Mouse (Mus musculus) embryo, embryonic 11 days (tissue): ENCODE data around the gene Cutc.

Experiments
- DNase-seq: peaks from one replicate; pipeline ENCODE4 v3.0.0-alpha.2; 2015

Cutc gene

DNA sequence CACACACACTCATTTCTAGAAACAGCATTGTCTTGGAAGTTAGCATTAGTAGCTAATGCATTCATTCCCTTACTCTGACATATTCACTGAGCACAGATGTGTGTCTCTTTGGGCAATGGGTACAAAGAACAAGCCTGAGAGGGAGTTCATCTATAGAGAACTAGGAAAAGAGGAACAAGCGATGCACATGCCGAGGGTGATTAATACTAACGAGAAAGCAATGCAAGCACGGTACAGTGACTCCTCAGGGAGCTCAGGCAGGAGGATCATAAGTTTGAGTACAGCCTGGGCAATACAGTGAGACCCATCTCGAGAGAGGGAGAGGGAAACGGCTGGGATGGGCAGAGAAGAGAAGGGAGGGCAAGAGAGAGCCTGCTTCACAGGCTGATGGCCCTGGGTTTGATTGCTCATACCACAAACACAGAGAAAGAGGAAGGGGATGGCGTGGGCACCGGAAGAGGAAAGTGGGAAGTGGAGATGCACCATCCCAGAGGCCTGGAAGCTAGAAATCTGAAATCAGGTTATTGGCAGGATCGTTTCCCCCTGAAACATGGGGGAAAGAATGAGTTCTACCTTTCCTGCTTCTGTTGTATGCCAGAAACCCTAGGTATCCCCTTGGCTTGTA is 48.7 kb downstream of the Cutc start:
- DNase-seq: no peak

- DNase-seq: no peak
Observed at GRCm38 (mm10) chr19:43803866-43804265, 51.1 kb downstream of the Cutc start.

DNA sequence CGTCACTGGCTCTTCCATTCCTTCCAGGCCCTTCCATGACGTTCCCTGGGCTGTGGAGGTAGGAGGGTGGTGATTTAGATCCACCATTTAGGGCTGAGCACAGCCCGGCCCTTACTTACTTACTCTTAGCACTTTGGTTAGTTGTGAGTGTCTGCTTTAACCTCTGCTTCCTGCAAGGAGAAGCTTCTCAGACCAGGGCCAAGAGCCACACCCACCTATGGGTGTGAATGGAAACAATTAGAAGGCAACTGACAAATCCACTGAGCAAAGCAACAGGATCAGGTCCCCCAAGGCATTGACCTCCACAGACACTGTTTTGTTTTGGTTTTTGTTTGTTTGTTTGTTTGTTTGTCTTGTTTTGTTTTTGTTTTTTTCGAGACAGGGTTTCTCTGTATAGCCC is 56.5 kb downstream of the Cutc start:
- no peak for DNase-seq

GRCm38 (mm10) chr19:43811419-43811818 is 58.6 kb downstream of the Cutc start:
- DNase-seq: no peak

- no peak for DNase-seq
Observed at GRCm38 (mm10) chr19:43813315-43813714, 60.5 kb downstream of the Cutc start.

DNA sequence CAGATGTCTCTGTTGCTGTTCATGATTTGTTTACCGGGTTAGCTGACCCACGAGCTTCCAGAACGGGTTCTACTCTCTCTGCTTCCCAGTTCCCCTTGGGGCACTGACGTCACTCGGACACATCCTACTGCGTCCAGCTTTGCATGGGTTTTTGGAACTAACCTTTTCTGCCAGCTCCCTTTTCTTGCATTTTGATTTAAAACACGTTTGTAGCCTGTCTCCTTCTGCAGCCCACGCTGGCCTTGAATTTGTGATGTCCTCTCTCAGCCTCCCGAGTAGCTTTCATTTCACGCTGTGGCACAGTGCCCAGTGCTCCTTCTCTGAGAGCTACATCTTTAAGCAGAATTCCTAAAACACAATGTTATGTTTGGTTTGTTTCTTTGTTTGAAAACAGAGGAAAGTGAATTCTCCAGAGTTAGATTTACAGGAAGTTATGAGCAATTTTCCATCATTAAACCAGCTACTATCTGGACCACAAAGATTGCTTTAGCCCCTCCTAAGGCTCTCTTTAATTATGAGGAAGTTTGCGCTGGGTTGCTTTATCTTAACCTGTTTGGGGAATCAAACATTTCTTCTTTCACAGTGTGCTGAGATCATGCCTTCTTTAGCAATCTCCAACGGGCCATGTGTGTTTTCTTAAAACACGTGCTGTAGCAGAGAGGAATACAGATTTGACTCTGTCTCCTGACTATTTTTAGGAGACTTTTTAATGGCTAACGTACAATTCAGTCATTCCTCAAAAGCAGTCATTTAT is 63.0 kb downstream of the Cutc start:
- DNase-seq: no peak
